Mouse (Mus musculus): ENCODE data around the gene Nrg4. TPM values are rescaled to one million over a fixed set of nuclear protein-coding genes. Genes with fewer than 3 reads are reported as not detected.

Nrg4 gene
- polyA plus RNA-seq, 1 experiment, result 1.7 TPM

DNA sequence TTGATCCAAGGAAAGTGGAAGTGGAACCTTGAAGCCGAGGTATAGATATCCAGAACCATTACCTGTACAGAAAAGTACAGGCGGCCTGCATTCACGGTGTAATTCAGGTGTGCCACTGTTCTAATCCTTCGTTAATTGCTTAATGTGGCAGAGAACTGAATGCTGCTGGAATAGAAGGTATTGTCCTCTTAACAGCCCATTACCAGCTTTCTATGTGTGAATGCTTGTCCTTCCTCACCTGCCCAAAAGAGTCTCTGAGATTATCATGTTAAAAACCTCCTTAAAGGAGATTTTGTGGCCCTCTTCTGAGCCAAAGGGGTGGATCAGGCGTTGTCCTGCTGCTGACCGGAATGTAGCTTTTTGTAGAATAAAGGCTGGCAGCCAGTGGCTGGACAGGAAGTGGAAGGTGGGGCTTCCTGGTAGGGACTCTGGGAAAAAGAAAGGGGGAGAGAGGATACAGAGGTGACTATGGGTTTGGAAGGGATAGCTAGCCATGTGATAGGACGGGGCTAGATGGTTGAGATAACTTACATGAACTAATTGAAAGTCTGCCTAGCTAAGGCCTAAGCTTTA, 101.4 kb downstream of the Nrg4 start:
- no peak for DNase-seq (ENCODE audit: extremely low spot score in 1 of 2, low spot score in 1 of 2)

GRCm38 (mm10) chr9:55217381-55217780, 109.3 kb downstream of the Nrg4 start:
- no peak for DNase-seq (ENCODE audit: extremely low spot score in 1 of 2, low spot score in 1 of 2)

GRCm38 (mm10) chr9:55216078-55216477, 110.6 kb downstream of the Nrg4 start:
- no peak for DNase-seq (ENCODE audit: extremely low spot score in 1 of 2, low spot score in 1 of 2)

GRCm38 (mm10) chr9:55215648-55216047, 111.0 kb downstream of the Nrg4 start:
- DNase-seq (ENCODE audit: extremely low spot score in 1 of 2, low spot score in 1 of 2), result no peak

DNA sequence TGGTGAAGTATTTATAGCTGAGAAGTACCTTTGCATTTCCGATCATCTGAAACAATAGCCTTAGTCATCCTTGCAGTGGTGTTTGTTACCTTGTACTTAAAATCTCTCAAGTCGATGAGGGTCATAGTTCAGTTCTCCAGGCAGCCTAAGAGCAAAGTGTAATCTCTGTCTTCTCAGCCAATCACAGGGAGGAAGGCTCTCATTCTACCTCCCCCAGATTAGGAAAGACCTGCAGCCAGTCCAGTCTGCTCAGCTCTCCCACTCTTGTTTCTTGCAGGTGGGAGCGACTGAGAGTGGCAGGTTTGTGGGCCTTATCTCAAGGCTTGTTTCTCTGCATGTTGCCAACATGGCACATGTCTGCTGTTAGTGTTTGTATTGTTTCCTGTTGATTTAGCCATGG, 111.6 kb downstream of the Nrg4 start:
- no peak for DNase-seq (ENCODE audit: extremely low spot score in 1 of 2, low spot score in 1 of 2)

DNA sequence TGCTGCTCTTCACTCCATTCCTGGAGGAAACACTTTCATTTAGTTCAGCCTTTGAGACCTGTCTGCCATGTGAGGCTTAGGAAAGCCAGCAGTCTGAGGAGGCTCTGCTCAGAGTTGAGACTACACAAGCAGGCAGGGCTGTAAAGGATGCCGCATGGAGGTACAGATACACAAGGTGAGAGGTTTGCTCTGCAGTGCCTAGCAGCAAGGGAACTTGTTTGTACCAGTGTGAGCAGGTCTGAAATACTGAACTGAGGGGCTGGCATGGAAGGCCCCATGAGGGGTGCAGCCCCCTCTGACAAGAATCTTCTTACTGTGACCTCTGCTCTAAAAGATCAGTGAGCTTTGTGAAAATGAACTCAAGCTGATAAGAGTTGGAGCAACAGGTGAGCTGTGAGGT, 113.2 kb downstream of the Nrg4 start:
- no peak for DNase-seq (ENCODE audit: extremely low spot score in 1 of 2, low spot score in 1 of 2)

DNA sequence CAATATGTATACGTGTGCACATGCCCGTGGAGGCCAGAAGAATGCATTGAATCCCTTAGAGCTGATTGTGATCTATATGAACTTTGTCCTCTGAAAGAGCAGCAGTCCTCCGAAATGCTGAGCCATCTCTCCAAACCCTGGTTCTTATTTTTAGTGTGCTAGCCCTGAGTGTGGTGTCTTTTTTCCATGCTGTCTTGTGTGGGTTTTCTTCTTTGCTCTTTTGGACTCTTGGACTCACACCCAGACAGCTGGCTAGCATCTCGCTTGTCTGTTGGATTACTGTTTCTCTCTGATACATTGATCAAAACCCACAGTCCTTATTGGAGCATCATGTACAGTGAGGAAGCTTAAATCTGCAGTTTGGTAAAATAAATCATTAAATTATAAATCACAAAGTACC, 115.0 kb downstream of the Nrg4 start:
- DNase-seq (ENCODE audit: extremely low spot score in 1 of 2, low spot score in 1 of 2), result no peak

DNA sequence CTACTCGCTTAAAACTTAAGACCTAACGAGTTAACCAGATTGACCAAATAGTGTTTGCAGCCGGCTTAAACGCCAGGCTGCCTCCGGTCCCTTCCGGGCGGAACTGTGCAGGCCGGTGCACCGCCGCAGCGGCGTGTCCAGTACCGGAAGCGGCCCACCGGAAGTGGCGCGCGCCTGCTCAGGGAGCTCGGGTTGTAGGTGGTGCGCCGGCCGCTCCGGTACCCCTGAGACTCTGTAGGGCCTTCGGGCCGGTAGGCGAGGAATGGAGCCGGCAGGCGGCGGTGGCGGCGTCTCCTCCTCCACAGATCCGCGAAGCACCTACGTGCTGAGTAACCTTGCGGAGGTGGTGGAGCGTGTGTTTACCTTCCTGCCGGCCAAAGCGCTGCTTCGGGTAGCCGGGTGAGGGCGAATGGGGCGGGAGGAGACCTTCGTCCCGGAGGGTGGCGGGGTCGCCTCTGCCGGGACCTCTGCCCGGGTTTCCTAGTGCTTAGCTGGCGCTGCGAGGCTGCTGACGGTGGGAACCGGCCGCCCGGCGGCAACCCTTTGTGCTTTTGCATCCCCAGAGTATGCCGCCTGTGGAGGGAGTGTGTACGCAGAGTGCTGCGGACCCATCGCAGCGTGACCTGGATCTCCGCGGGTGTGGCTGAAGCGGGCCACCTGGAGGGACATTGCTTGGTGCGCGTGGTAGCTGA, 117.7 kb downstream of the Nrg4 start, which contains the start of gene Fbxo22:
Gene Fbxo22 (plus strand): TSS at position 136 of the 692 bp plus-strand sequence.
- peak; percentile 49 to 79 for DNase-seq (ENCODE audit: extremely low spot score in 1 of 2, low spot score in 1 of 2)

DNA sequence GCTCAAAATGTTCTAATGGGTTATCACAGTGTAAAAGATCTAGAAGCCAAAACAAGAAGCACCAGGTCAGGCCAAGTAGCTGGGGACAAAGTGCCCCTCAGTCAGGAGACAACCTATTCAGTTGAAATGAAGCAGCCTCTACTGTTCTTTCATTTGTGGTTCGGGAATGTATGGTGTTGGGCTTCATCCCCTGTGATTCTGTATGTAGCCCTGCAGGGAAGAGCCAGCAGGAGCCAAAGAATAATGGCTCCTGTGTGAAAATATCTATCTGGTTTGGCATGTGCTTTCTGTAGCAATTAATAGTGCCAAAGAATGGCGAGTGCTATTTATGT, 118.2 kb downstream of the Nrg4 start:
- DNase-seq (ENCODE audit: extremely low spot score in 1 of 2, low spot score in 1 of 2), result no peak

DNA sequence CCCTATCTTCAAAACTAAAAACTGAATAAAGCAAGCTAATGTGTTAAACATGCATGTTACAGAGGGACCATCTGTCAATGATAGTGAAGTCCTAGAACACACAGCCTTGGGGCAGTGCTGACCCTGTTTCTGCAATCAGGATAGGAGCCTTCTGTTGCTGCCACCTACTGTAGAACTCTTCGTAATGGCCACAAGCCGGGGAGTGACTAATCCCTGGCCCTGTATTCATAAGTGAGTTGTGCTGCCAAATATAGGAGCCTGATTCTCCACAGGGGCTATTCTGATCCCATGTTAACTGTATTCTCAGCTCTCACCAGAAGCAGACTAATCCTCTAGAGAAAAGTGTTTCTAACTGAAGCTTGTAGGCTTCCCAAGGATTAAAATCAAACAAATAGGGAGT, 127.3 kb downstream of the Nrg4 start:
- DNase-seq (ENCODE audit: extremely low spot score in 1 of 2, low spot score in 1 of 2), result peak; percentile 52 to 54

DNA sequence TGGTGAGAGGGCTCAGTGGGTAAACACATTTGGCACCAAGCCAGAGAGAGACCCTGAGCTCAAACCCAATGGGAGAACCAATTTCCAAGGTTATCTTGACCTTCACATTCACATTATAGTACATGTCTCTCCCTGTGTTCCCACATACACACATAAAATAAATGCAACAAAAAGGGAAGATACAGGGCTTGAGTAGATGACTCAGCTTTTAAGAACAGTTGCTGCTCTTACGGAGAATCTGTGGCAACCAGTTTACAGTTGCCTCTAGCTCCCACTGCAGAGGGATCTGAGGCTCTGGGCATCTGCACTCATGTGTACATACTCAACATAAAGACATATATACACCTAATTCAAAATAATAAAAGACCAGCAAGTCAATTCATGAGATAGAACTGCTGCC, 128.4 kb downstream of the Nrg4 start:
- DNase-seq (ENCODE audit: extremely low spot score in 1 of 2, low spot score in 1 of 2), result no peak

DNA sequence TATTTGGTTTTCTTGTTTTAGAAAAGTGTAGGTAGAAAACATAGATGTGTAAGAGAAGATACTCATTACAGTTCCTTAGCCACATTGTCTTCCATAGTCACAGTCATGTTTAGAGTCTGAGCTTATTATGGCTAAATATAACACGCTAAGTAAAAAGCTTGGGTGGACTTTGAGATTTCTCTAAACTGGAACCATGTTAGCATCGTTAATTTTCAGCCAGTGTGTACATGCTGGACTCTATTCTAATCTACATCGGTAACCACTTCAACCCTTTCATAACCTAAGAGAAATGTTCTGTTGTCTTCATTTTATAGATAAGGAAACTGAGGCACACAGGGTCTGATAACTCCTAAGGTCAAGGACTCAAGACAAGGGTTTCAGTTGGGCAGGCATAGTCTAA, 130.8 kb downstream of the Nrg4 start:
- no peak for DNase-seq (ENCODE audit: extremely low spot score in 1 of 2, low spot score in 1 of 2)

- no peak for DNase-seq (ENCODE audit: extremely low spot score in 1 of 2, low spot score in 1 of 2)
Observed at GRCm38 (mm10) chr9:55174235-55174634, 152.4 kb downstream of the Nrg4 start.

DNA sequence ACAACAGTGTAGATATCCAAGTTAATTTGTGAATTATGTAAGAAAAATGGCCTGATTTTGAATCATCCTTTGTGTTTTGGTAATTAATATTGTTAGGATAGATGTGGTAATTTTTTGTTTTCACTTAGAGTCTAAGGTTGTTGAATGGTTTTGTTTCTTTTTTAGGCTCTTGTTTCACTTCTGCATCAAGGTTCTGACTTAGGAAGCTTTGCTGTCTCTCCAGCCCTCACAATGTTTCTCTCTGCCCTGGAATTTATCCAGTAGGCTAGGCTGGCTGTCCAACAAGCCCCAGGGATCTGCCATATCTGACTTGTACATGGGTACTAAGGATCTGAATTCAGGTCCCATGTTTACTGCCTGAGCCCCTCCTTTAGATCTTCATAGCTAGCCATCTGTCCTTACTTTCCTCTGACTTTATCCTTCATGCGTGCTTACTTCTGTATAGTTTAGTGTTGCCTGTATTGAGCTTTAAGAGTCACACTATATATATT, 154.4 kb downstream of the Nrg4 start:
- no peak for DNase-seq (ENCODE audit: extremely low spot score in 1 of 2, low spot score in 1 of 2)

DNA sequence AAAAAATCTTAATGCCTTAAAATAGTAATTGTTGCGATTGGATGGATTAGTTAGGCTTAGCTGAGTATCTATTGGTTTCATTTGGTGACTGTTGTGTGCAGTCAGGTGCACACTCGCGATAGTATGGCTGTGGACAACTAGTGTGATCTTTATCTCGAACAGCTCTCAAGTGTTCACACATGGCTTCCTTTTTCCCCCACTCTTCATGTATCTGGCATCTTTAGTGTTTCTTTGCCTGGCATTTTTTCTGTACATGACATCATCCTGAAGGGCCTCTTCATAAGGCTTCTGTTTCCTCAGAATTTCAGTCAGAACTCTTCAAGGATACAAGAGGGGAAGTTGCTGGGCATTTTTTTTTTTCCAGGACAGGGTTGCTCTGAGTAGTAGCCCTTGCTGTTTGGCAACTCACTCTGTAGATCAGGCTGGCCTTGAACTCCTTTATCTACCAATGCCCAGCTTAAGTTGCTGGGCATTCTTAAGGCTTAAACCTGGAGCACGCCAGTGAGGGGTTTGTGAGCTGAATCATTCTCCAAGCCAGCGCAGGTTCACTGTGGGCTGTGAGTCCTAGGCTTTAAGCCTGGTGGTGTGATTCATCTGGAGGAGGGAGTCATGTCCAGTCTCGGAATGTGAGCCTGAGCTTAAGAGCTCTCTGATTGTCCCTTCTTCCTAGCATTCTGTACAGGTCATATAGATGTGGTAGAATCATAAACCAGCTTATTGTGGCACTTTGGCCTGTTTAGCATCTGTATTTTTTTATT, 155.8 kb downstream of the Nrg4 start:
- DNase-seq (ENCODE audit: extremely low spot score in 1 of 2, low spot score in 1 of 2), result peak in 1 of 2 experiments; percentile 11

Other genes starting within 250 kb of the Nrg4 start
- gene Ube2q2, start 178.0 kb downstream of the Nrg4 start, polyA plus RNA-seq (2012; rRNA removed), result 39.4 and 41.3 TPM in 2 replicates
- 30.8 and 33.5 TPM in 2 replicates for gene Fbxo22, start 117.9 kb downstream of the Nrg4 start, polyA plus RNA-seq (2012; rRNA removed)
- 9.1 and 9.5 TPM in 2 replicates for gene Tmem266, start 69 bp upstream of the Nrg4 start, polyA plus RNA-seq (2012; rRNA removed)
- 37.7 and 48.5 TPM in 2 replicates for gene Etfa, start 185.4 kb upstream of the Nrg4 start, polyA plus RNA-seq (2012; rRNA removed)
- gene Isl2, start 211.8 kb upstream of the Nrg4 start, polyA plus RNA-seq (2012; rRNA removed), result not detected in 2 replicates

Data from frontal cortex, adult 2 months (tissue).